Mouse (Mus musculus): ENCODE measurements at regions not wholly inside any gene's neighbourhood (a gene's known extent, or its start where the extent isn't known, plus 50 kb on each side); places are given as distances from the start of the nearest gene placed in this dataset.

- TF ChIP-seq POLR2A (IDR thresholded peaks at IDR 0.05; ENCODE audit: extremely low read depth, insufficient read depth, low read length): no peak
- no peak for TF ChIP-seq CTCF (IDR thresholded peaks at IDR 0.05; ENCODE audit: extremely low read depth, insufficient read depth, low read length)
Observed at GRCm38 (mm10) chrX:50576824-50577223, 148.5 kb upstream of the Olfr1324 start.
